Mouse (Mus musculus) C2C12 (cell line): Measurements from ENCODE around the gene Palm.

Source experiments
- MYOD1 ChIP-seq: IDR thresholded peaks from one replicate; pipeline ENCODE4 v1.6.1; 2011; ENCODE audit warnings: low read depth; ENCODE audit not compliant: control insufficient read depth, insufficient read length
- USF1 ChIP-seq: IDR thresholded peaks from one replicate; pipeline ENCODE4 v1.6.1; 2011; ENCODE audit warnings: low read depth, mild to moderate bottlenecking, control low read depth, moderate library complexity

GRCm38 (mm10) chr10:79783920-79784800, 9.2 kb upstream of the Palm start:
- TF ChIP-seq USF1 (no peak), MYOD1 (no peak)
